Mouse (Mus musculus): Measurements from ENCODE around the gene Chrna9. TPM values are rescaled to one million over a fixed set of nuclear protein-coding genes. Genes with fewer than 3 reads are reported as not detected.

Chrna9 gene
- polyA plus RNA-seq, 1 experiment from 2014 or later = 0.53 TPM

- H3K27ac ChIP-seq (ENCODE audit: low read depth, low read length) = no peak overlapping the region
- H3K4me1 ChIP-seq (ENCODE audit: control insufficient read depth, insufficient read depth, low read length) = no peaks in the 10 kb centered on the region
- no peak overlapping the region for H3K4me2 ChIP-seq (replicated peaks; ENCODE audit: low read depth, low read length)
- no peak overlapping the region for H3K4me3 ChIP-seq (ENCODE audit: low read length)
- no peaks in the 10 kb centered on the region for H3K36me3 ChIP-seq (ENCODE audit: control insufficient read depth, insufficient read depth, low read length)
- no peak overlapping the region for H3K9ac ChIP-seq (ENCODE audit: low read depth, low read length)
- no peaks in the 10 kb centered on the region for H3K27me3 ChIP-seq (ENCODE audit: control insufficient read depth, insufficient read depth, low read length)
- WGBS = 87% methylated on average over 5 of the region's 5 CpGs
- H3K9me3 ChIP-seq (ENCODE audit: control insufficient read depth, low read length) = no peaks in the 10 kb centered on the region
- ATAC-seq (ENCODE audit: low FRiP score, low TSS enrichment) = no peak
These were observed 22.5 kb upstream of the Chrna9 start for GRCm38 (mm10) chr5:65912201-65912600.

GRCm38 (mm10) chr5:65913126-65913525, 21.6 kb upstream of the Chrna9 start:
- ATAC-seq (ENCODE audit: low FRiP score, low TSS enrichment) = no peak
- 93% methylated on average over 9 of the region's 9 CpGs for WGBS
- no peaks in the 10 kb centered on the region for H3K27me3 ChIP-seq (ENCODE audit: control insufficient read depth, insufficient read depth, low read length)

GRCm38 (mm10) chr5:65914342-65914741, 20.4 kb upstream of the Chrna9 start:
- ATAC-seq (ENCODE audit: low FRiP score, low TSS enrichment) = no peak
- H3K36me3 ChIP-seq (ENCODE audit: control insufficient read depth, insufficient read depth, low read length) = no peaks in the 10 kb centered on the region
- H3K9ac ChIP-seq (ENCODE audit: low read depth, low read length) = no peak overlapping the region
- no peak overlapping the region for H3K27ac ChIP-seq (ENCODE audit: low read depth, low read length)
- H3K27me3 ChIP-seq (ENCODE audit: control insufficient read depth, insufficient read depth, low read length) = no peaks in the 10 kb centered on the region
- no peaks in the 10 kb centered on the region for H3K9me3 ChIP-seq (ENCODE audit: control insufficient read depth, low read length)
- no peak overlapping the region for H3K4me3 ChIP-seq (ENCODE audit: low read length)
- no peaks in the 10 kb centered on the region for H3K4me1 ChIP-seq (ENCODE audit: control insufficient read depth, insufficient read depth, low read length)
- no peak overlapping the region for H3K4me2 ChIP-seq (replicated peaks; ENCODE audit: low read depth, low read length)
- WGBS = 91% methylated on average over 7 of the region's 7 CpGs

More at GRCm38 (mm10) chr5:65913126-65913525, 21.6 kb upstream of the Chrna9 start:
- H3K9me3 ChIP-seq (ENCODE audit: control insufficient read depth, low read length) = no peaks in the 10 kb centered on the region
- no peaks in the 10 kb centered on the region for H3K36me3 ChIP-seq (ENCODE audit: control insufficient read depth, insufficient read depth, low read length)
- H3K4me2 ChIP-seq (replicated peaks; ENCODE audit: low read depth, low read length) = no peak overlapping the region
- H3K4me3 ChIP-seq (ENCODE audit: low read length) = no peak overlapping the region
- no peak overlapping the region for H3K9ac ChIP-seq (ENCODE audit: low read depth, low read length)
- H3K4me1 ChIP-seq (ENCODE audit: control insufficient read depth, insufficient read depth, low read length) = no peaks in the 10 kb centered on the region
- no peak overlapping the region for H3K27ac ChIP-seq (ENCODE audit: low read depth, low read length)

GRCm38 (mm10) chr5:65916930-65917329, 17.8 kb upstream of the Chrna9 start:
- Histone ChIP-seq H3K27me3 (ENCODE audit: control insufficient read depth, insufficient read depth, low read length) (no peaks in the 10 kb centered on the region), H3K4me3 (ENCODE audit: low read length) (no peak overlapping the region), H3K36me3 (ENCODE audit: control insufficient read depth, insufficient read depth, low read length) (no peaks in the 10 kb centered on the region), H3K9ac (ENCODE audit: low read depth, low read length) (no peak overlapping the region), H3K4me1 (ENCODE audit: control insufficient read depth, insufficient read depth, low read length) (no peaks in the 10 kb centered on the region), H3K9me3 (ENCODE audit: control insufficient read depth, low read length) (no peaks in the 10 kb centered on the region), H3K4me2 (replicated peaks; ENCODE audit: low read depth, low read length) (no peak overlapping the region), H3K27ac (ENCODE audit: low read depth, low read length) (no peak overlapping the region)
- WGBS = 82% methylated on average over 5 of the region's 5 CpGs
- no peak for ATAC-seq (ENCODE audit: low FRiP score, low TSS enrichment)

- Histone ChIP-seq H3K4me3 (ENCODE audit: low read length) (no peak overlapping the region), H3K36me3 (ENCODE audit: control insufficient read depth, insufficient read depth, low read length) (no peaks in the 10 kb centered on the region), H3K27ac (ENCODE audit: low read depth, low read length) (no peak overlapping the region), H3K4me2 (replicated peaks; ENCODE audit: low read depth, low read length) (no peak overlapping the region), H3K27me3 (ENCODE audit: control insufficient read depth, insufficient read depth, low read length) (no peaks in the 10 kb centered on the region), H3K9me3 (ENCODE audit: control insufficient read depth, low read length) (no peaks in the 10 kb centered on the region), H3K9ac (ENCODE audit: low read depth, low read length) (no peak overlapping the region), H3K4me1 (ENCODE audit: control insufficient read depth, insufficient read depth, low read length) (no peaks in the 10 kb centered on the region)
- no peak for ATAC-seq (ENCODE audit: low FRiP score, low TSS enrichment)
- WGBS = 86% methylated on average over 3 of the region's 3 CpGs
These were observed 16.1 kb upstream of the Chrna9 start for GRCm38 (mm10) chr5:65918601-65919000.

GRCm38 (mm10) chr5:65919326-65919725, 15.4 kb upstream of the Chrna9 start:
- H3K27ac ChIP-seq (ENCODE audit: low read depth, low read length) = no peak overlapping the region
- no peak for ATAC-seq (ENCODE audit: low FRiP score, low TSS enrichment)
- 83% methylated on average over 12 of the region's 12 CpGs for WGBS
- no peaks in the 10 kb centered on the region for H3K27me3 ChIP-seq (ENCODE audit: control insufficient read depth, insufficient read depth, low read length)
- H3K9ac ChIP-seq (ENCODE audit: low read depth, low read length) = no peak overlapping the region
- no peaks in the 10 kb centered on the region for H3K9me3 ChIP-seq (ENCODE audit: control insufficient read depth, low read length)
- H3K4me2 ChIP-seq (replicated peaks; ENCODE audit: low read depth, low read length) = no peak overlapping the region
- H3K4me1 ChIP-seq (ENCODE audit: control insufficient read depth, insufficient read depth, low read length) = no peaks in the 10 kb centered on the region
- no peak overlapping the region for H3K4me3 ChIP-seq (ENCODE audit: low read length)
- no peaks in the 10 kb centered on the region for H3K36me3 ChIP-seq (ENCODE audit: control insufficient read depth, insufficient read depth, low read length)

GRCm38 (mm10) chr5:65919904-65920303, 14.8 kb upstream of the Chrna9 start:
- no peak for ATAC-seq (ENCODE audit: low FRiP score, low TSS enrichment)
- no peak overlapping the region for H3K27ac ChIP-seq (ENCODE audit: low read depth, low read length)
- no peaks in the 10 kb centered on the region for H3K9me3 ChIP-seq (ENCODE audit: control insufficient read depth, low read length)
- H3K36me3 ChIP-seq (ENCODE audit: control insufficient read depth, insufficient read depth, low read length) = no peaks in the 10 kb centered on the region
- no peak overlapping the region for H3K4me2 ChIP-seq (replicated peaks; ENCODE audit: low read depth, low read length)
- no peaks in the 10 kb centered on the region for H3K4me1 ChIP-seq (ENCODE audit: control insufficient read depth, insufficient read depth, low read length)
- no peaks in the 10 kb centered on the region for H3K27me3 ChIP-seq (ENCODE audit: control insufficient read depth, insufficient read depth, low read length)
- 97% methylated on average over 3 of the region's 3 CpGs for WGBS
- no peak overlapping the region for H3K9ac ChIP-seq (ENCODE audit: low read depth, low read length)
- no peak overlapping the region for H3K4me3 ChIP-seq (ENCODE audit: low read length)

GRCm38 (mm10) chr5:65920701-65921426, 13.9 kb upstream of the Chrna9 start:
- WGBS = 81% methylated on average over 12 of the region's 12 CpGs
- H3K9ac ChIP-seq (ENCODE audit: low read depth, low read length) = no peak overlapping the region
- ATAC-seq (ENCODE audit: low FRiP score, low TSS enrichment) = no peak
- H3K27me3 ChIP-seq (ENCODE audit: control insufficient read depth, insufficient read depth, low read length) = no peaks in the 10 kb centered on the region
- H3K4me2 ChIP-seq (replicated peaks; ENCODE audit: low read depth, low read length) = no peak overlapping the region
- no peak overlapping the region for H3K4me3 ChIP-seq (ENCODE audit: low read length)
- no peaks in the 10 kb centered on the region for H3K9me3 ChIP-seq (ENCODE audit: control insufficient read depth, low read length)
- H3K27ac ChIP-seq (ENCODE audit: low read depth, low read length) = no peak overlapping the region
- H3K36me3 ChIP-seq (ENCODE audit: control insufficient read depth, insufficient read depth, low read length) = no peaks in the 10 kb centered on the region
- no peaks in the 10 kb centered on the region for H3K4me1 ChIP-seq (ENCODE audit: control insufficient read depth, insufficient read depth, low read length)

- no peak overlapping the region for H3K27ac ChIP-seq (ENCODE audit: low read depth, low read length)
- H3K4me2 ChIP-seq (replicated peaks; ENCODE audit: low read depth, low read length) = no peak overlapping the region
- H3K4me1 ChIP-seq (ENCODE audit: control insufficient read depth, insufficient read depth, low read length) = no peaks in the 10 kb centered on the region
- no peak overlapping the region for H3K4me3 ChIP-seq (ENCODE audit: low read length)
- ATAC-seq (ENCODE audit: low FRiP score, low TSS enrichment) = no peak
- no peaks in the 10 kb centered on the region for H3K27me3 ChIP-seq (ENCODE audit: control insufficient read depth, insufficient read depth, low read length)
- H3K9me3 ChIP-seq (ENCODE audit: control insufficient read depth, low read length) = no peaks in the 10 kb centered on the region
- H3K9ac ChIP-seq (ENCODE audit: low read depth, low read length) = no peak overlapping the region
- 72% methylated on average over 9 of the region's 9 CpGs for WGBS
- H3K36me3 ChIP-seq (ENCODE audit: control insufficient read depth, insufficient read depth, low read length) = no peaks in the 10 kb centered on the region
These were observed 13.1 kb upstream of the Chrna9 start for GRCm38 (mm10) chr5:65921477-65922138.
